Mouse (Mus musculus) layer of hippocampus, adult 8-10 months (tissue): ENCODE results near the gene Map3k15. TPM values are rescaled to one million over a fixed set of nuclear protein-coding genes. Genes with fewer than 3 reads are reported as not detected.

Experiments used
- DNase-seq, 2 experiments: peaks; one replicate each; pipeline ENCODE4 v3.0.0; 2022; ENCODE audit warnings: low spot score in 2 of 2
- total RNA-seq, 4 experiments: library from RNA; stranded (reverse); gene quantifications; 2 replicates each; pipeline ENCODE4 v1.2.4; 2022

Map3k15 gene
- total RNA-seq, 4 experiments from 2014 or later: 1.2 to 2.5 (median 1.5) TPM

GRCm38 (mm10) chrX:160134136-160134843, 146.1 kb downstream of the Map3k15 start:
- no peak for DNase-seq

GRCm38 (mm10) chrX:160135719-160136118, 147.5 kb downstream of the Map3k15 start:
- no peak for DNase-seq

- no peak for DNase-seq
Measured at GRCm38 (mm10) chrX:160136153-160136552, 147.9 kb downstream of the Map3k15 start.

- no peak for DNase-seq
Measured at GRCm38 (mm10) chrX:160137177-160137860, 149.1 kb downstream of the Map3k15 start.

DNA sequence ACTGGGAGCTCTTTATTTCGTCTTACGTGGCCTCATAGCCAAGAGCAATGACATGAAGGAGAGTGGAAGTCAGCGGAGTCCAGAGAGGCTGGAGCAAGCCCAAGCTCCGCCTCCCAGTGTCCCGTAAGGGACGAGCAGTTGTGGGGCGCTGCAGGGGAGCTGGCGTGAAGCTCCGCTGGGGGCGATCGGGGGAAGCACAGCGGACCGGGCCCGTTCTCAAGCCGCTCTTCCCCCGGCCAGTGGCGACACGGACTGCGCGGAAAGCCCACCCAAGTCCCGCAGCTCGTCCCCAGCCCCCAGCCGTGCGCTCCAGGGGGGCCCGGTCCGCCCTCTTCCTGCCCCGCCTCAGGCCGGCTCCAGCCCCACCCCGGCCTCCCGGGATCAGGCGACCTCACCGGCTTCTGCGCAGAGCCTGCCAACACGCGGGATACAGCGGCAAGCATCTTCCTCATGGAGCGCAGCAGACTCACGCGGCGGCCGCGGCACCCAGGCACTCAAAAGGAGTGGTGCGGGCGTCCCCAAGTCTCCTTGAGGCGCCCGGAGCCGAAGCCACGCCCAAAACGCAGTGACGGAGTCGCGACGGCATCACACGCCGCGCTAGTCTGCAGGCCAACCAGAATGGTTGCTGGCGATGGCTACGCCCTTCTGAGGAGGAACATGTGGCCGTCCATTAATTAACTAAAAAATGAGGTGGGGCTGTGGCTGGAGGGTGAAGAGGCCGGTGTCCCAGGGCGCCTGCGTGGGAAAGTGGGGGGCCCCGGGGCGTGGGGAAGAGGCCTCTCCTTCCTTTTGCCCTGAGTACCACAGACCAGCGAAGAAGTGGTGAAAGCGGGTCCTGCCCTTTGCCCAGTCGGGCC, 149.9 kb downstream of the Map3k15 start, which contains the start of gene Pdha1:
Gene Pdha1 (minus strand): TSS at position 553 of the 857 bp plus-strand sequence.
- DNase-seq: peak; percentile 82 to 85

GRCm38 (mm10) chrX:160146806-160147205, 158.6 kb downstream of the Map3k15 start:
- no peak for DNase-seq

GRCm38 (mm10) chrX:160147406-160147805, 159.2 kb downstream of the Map3k15 start:
- no peak for DNase-seq

DNA sequence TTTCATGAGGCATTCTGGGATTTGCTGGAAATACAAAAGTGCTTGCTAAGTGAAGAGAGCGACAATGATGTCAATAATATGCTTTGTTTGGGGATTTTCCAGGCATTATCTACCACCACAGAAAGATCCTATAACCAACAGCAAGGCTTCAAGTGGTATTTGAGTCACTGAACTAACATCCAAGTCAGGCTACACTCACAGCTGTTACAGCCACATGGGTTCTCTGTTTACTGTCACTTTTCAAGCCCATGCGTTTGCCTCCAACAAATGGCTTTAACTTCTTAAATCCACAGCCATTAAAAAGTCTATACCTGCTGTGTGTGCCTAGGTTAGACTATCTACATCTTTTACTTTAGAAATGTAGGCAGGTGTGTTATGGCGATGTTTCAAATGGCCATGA, 160.6 kb downstream of the Map3k15 start:
- DNase-seq: no peak

- DNase-seq: no peak
Measured at GRCm38 (mm10) chrX:160153147-160153815, 165.0 kb downstream of the Map3k15 start.

DNA sequence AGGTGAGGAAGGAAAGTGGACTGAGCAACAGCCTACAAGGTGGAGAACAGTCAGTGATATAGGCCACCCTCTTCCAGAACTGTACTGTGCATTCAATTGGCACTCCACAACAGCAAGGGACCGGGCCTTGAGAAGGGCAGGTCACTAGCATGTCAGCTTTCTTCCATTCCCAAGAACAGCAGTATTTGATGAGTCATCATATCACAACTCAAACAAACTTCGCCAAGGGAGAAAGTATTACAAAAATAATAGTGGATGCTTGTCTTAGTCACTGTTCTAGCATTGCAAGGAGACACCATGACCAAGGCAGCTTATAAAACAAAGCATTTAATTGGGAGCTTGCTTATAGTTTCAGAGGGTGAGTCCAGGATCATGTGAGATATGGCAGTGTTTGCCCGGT, 176.0 kb downstream of the Map3k15 start:
- no peak for DNase-seq

- no peak for DNase-seq
Measured at GRCm38 (mm10) chrX:160166246-160166985, 178.2 kb downstream of the Map3k15 start.

- peak; percentile 19 to 69 for DNase-seq
Measured at GRCm38 (mm10) chrX:160170150-160170549, 181.9 kb downstream of the Map3k15 start.

Other genes starting within 250 kb of the Map3k15 start
- 100 to 1,000 TPM; 211 to 231 (median 221) TPM for gene Pdha1, start 150.0 kb downstream of the Map3k15 start, total RNA-seq